Mouse (Mus musculus): Measurements from ENCODE around the gene Drd4.

The Drd4 gene

DNA sequence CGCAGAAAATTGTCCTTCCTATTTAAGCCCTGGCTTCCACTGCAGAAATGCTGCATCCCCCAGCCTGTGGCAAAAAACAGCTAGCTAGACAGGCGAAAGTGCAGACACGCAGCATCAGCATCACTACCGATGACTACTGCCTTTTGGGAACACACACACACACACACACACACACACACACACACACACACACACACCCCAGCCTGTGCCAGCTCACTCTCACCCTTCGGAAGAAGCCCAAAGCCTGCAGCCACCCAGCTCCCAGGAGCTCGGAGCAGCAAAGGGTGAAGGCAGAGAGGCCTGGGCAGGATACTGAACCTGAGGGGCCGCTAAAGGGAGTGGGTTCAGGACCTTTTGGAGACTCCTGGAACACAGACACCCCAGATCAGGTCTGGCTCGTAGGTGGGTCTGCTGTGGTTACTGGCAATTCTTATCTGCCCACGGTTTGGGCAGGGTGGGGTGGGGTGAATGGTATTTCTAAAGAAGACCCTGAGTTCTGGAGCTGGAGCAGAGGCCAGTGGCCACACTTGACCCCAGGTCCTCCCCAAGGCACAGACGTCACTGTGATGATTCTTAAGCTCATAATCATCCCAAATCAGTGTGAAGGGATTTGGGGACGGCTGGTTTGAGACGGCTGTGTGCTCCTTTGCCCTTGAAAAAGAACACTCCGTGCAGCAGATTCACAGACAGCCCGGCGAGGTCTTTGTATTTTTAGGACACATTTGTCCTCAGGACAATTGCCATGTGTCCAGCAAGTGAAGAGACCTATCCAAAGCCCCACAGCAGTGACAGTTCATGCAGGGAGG, 980 bp downstream of the Drd4 start:
- no peak for DNase-seq (ENCODE audit: low spot score)

DNA sequence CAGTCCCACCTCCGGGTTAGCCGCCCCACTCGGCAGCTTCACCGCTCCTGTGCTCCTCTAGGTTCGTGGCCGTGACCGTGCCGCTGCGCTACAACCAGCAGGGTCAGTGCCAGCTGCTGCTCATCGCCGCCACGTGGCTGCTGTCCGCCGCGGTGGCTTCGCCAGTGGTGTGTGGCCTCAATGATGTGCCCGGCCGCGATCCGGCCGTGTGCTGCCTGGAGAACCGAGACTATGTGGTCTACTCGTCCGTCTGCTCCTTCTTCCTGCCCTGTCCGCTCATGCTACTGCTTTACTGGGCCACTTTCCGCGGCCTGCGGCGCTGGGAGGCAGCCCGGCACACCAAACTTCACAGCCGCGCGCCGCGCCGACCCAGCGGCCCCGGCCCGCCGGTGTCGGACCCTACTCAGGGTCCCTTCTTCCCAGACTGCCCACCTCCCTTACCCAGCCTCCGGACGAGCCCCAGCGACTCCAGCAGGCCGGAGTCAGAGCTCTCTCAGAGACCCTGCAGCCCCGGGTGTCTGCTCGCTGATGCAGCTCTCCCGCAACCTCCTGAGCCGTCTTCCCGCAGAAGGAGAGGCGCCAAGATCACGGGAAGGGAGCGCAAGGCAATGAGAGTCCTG, 2.2 kb downstream of the Drd4 start:
- DNase-seq (ENCODE audit: low spot score): no peak

DNA sequence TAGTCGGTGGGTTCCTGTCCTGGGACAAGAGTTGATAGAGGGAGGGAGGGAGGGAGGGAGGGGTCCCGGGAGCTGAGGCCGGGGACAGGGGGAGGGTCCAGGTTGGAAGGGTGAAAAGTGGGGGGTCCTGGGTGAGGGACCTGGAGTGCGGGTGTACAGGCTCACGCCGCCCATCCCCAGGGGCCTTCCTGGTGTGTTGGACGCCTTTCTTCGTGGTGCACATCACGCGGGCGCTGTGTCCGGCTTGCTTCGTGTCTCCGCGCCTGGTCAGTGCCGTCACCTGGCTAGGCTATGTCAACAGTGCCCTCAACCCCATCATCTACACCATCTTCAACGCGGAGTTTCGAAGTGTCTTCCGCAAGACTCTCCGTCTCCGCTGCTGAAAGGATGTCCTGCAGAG, 2.7 kb downstream of the Drd4 start:
- DNase-seq (ENCODE audit: low spot score): no peak

DNA sequence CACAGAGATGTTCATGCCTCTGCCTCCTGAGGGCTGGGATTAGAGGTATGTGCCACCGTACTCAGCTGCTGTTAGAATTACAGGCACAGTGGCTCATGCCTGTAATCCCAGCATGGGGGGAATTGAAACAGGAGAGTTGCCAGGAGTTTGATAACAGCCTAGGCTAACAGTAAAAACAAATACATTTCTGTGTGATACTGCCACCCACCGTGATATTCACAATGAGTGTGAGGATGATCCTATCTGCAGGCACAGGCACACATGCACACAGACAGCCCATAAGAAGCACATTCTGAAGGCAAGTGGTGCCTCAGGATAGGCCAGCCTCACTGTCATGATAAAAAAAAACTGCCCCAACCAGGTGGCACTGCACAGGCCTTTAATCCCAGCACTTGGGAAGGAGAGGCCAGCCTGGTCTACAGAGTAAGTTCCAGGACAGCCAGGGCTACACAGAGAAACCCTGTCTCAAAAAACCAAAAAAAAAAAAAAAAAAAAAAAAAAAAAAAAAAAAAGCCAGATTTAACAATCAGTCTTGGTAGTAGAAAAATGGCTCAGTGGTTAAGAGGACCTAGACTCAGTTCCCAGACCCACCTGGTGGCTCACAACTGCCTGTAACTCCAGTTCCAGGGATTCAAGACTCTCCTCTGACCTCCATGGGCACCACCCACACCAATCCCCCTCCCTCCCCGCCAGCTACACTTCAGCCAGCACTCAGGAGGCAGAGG, 6.3 kb downstream of the Drd4 start:
- no peak for DNase-seq (ENCODE audit: low spot score)

DNA sequence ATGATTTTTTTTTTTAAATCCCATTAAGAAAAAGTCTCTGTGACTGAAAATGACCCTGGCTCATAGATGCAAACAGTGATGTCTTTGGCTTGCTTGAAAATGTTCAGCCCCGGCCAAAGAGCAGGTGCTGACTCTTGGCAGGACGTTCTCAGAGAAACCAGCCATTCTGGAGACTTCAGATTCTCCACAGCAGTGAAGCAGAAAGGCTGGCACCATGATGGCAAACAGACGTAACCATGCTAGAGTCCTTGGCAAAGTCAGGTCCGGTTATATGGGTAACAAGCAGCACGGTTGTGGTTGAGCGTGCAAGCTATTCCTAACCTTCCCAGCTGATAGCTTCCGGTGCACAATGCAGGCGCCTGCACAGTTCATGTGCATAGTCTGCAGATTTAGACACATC, 7.4 kb downstream of the Drd4 start:
- no peak for DNase-seq (ENCODE audit: low spot score)

DNA sequence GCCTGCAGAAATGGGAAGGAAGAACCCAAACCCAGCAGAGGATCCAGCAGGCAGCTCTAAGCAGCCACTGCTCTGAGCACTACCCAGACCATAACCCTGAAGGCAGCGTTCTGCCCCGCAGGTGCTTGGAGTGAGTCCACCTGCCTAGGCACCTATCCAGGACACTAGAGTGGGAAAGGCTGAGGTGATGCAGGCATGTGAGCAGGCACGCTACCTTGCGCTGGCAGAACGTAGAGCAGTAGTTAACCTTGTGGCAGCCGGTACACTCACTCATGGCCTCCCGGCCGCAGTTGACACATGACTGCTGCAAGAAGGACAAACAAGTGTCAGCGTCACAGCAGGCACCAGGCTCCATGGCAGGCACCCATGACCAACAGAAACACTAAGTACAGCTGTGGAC, 9.6 kb downstream of the Drd4 start:
- no peak for DNase-seq (ENCODE audit: low spot score)

DNA sequence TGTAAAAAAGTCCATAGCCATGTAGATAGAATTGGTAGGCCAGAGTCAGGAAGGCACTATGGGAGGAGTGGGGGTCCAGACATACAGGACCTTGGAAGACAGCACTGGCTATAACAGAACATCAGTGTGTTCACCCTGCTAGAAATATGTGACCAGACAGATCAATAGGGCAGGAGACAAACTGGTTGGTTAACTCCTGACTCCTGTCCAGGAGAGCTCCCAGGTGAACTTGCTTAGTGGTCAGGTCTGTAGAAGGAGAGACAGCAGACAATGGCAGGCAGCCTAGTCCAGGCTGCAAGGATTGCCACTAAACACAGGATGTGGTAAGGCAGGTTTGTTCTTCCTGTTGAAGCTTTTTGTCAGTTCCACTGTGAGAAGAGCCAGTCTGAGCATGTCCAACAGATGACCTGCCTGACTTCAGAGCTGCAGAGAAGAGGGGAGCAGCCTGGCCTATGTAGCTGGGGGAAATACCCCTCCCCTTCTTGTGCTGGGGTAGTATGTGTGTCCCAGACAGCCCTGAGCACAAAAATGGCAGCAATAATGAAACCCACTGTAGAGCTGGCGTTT, 11.0 kb downstream of the Drd4 start:
- no peak for DNase-seq (ENCODE audit: low spot score)

DNA sequence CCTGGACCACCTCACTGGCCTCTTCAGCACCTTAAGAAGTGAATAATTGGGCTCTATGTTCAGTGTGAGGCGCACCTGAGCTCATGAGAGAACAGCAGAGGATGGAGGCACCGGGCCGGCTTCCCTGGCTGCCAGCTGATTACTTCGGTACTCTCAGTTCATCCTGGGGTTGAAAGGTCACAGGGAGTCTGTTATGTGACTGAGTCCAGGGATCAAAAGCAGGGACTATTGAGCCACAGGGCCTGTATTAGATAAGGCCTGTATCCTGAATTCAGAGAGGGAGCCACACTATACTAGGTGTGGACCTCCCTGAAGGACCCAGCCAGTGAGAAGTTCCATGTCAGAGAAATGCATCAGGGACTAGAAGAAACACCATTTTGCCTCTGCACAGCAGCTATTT, 12.7 kb downstream of the Drd4 start:
- no peak for DNase-seq (ENCODE audit: low spot score)

DNA sequence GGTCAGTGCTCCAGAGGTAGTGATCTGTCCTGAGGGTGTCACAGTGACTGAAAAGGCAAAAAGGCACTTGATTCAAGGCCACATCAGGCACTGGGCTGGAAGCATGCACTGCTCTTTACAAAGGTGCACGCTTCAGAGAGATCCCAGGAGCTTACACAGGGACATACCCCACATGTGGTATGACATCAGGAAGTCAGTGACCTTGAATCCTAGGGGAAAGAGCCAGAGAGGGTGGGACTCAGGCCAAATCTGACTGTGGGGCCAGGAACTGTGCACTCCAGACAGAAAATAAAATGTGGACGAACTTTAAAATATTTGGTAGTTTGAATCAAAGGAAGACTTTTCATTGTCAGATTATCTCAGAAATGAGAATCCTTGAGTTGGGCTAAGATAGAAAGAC, 22.6 kb downstream of the Drd4 start:
- DNase-seq (ENCODE audit: low spot score): no peak

DNA sequence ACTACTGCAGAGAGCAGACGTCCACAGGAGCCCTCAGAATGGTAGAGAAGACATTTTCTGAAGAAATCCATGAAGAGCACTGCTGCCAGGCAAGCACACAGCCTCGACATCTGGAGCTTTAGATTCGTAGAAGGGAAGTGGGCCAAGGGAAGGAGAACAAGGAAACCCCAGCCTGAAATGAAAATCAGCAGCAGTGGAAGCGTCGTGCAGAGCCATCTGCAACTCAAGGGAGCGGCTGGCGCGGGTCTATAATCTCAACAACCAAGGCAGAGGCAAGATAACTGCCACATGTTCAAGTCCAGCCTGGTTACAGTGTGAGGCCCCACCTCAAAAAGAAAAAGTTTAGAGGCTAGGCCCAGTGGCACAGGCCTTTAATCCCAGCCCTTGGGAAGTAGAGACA, 23.3 kb downstream of the Drd4 start:
- no peak for DNase-seq (ENCODE audit: low spot score)

DNA sequence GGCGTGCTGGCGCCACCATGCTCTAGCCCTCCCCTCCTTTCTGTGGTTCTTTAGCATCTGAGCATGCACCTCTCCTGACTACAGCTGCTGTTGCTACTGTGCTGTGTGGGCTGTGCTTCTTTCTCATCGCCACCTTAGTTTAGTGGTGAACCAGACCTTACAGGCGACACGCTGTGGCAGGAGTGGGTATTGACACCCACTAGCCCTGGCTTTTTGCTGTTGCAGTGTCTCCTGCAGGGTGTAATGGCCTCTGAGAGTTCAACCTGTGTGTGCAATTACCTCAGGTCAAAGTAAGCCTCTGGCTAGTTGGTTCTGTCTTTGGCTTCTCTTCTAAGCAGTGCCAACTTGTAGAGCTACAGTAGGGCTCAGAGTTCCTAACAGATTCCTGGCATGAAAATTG, 24.2 kb downstream of the Drd4 start:
- DNase-seq (ENCODE audit: low spot score): peak; percentile 16

DNA sequence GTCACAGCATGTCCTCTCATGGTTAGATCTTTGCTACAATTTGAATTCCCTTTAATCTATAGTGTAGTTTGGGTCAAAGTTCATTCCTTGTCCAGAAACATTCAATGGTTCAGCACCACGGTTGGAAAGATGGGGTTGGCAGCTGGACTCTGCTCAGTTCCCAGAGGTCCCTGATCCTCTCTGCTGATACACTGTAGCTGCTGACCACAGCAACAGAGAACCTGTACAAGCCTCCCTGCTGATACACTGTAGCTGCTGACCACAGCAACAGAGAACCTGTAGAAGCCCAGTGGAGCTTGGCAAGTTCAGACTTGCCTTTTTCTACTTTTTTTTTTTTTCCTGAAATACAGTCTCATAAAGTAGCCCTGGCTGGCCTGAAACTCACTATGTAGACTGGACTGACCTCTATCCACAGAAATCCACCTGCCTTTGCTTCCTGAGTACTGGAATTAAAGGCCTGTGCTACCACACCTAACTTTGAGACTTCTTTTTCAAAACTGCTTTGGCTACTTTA, 25.9 kb downstream of the Drd4 start:
- no peak for DNase-seq (ENCODE audit: low spot score)

DNA sequence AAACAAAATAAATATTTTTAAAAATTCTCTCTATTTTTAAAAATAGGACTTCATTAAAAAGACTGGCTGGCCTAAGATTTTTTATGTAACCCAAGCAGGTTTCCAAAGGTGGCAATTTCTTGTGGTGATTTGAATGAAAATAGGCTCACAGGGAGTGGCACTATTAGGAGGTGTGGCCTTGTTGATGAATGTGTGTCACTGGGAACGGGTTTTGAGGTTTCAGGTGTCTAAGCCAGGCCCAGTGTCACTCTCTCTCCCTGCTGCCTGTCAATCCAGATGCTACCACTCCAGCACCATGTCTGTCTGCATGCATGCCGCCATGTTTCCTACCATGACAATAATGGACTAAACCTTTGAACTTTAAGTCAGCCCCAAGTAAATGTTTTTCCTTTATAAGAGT, 27.6 kb downstream of the Drd4 start:
- no peak for DNase-seq (ENCODE audit: low spot score)

DNA sequence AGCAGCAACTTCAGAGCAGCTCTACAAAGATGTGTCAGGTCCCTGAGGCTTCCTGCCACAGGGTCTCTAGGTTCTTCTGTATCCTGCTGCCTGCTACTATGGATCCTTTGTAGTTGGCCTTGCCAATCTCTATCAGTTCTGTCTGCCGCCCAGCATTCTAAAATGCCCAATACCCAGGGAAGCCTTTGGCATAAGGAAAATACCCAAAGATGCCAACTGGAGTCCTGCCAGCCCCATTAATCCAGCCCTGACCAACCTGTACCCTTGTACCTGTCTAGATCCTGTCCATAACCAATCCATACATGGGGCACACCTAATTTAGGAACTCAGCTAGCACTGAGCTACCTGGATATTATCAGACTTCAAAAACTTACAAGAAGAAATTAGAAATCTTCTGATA, 32.9 kb downstream of the Drd4 start:
- DNase-seq (ENCODE audit: low spot score): no peak

DNA sequence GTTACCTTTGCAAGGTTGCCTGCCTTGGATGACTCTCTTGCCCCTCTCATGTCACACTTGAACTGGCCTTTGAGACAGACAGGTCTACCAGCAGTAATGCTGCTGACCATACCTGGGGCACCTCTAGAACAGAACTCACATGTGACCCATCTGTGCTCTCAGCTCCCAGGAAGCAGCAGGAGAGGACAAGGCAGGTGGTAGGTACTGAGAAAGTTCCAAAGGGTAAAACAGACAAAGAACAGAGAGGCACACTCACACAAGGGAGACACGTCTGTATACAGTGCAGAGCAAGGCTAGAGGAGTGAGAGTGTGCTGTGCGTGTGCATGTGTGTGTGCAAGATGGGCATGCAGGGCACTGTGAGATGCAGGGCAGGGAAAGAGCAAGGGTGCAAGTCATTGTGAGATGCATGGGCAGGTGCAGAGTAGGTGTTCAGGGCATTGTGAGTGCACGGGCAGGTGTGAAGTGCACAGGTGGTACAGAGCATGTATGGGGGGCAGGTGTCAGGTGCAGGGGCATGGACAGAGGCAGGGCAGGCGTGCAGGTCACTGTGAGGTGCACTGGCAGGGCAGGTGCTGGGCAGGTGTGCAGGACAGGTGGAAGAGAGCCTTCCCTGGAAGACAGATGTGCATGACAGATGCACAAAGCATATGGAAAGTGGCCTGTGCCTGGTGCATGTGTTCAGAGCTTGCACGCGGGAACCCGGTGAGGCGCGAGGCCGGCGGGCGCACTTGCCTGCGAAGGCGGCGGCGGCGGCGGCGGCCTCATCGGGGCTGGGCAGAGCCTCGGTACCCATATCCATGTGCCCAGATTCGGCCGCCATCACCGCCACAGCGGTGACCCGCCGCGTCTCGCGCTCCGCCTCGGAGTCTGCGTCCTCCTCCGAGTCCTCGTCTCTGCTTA, 35.0 kb downstream of the Drd4 start:
- no peak for DNase-seq (ENCODE audit: low spot score)

DNA sequence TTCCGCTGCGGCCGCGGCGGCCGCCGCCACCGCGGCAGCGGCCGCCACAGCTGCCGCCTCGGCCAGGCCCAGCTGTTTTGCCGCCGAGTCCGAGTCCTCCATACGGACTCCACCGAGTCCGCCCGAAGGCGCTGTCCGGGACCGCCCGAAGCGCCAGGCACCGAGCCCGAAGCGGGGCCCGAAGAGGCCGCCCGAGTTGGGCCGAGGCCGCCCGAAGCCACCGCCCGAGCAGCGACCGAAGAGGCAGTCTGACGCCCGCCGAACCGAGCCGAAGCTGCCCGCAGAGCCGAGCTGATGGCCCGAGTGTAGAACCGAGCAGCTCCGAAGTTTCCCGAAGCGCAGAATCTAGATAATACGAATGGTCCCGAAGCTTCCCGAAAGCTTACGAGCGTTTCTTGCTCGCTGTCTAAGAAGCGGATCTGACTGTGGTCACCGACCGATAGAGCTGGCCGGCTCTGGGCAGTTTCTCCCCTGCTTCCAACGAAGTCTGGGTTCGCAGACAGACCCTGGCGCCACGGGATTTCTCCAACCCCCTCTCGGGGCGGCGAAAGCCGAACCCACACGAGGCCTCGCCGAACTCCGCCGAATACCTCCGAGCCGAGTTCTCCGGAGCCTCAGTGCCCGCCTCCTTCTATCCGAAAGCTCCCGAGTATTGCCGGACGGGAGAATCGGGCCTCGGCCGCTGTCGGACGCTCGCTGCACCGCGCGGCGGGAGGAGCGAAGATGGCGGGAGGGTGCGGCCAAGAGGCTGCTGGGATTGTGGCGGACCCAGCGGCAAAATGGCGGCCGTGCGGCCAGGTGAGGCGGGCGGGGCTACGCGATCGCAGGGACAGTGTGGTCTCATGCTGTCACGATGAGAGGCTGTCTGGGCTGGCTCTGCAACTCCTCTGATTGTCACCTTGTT, 35.9 kb downstream of the Drd4 start, which contains the start of the genes Deaf1 and Tmem80:
TSS of gene Deaf1 (minus strand) at position 222 of the 904 bp plus-strand sequence.
TSS of gene Tmem80 (plus strand) at position 271 of the 904 bp plus-strand sequence.
- DNase-seq (ENCODE audit: low spot score): peak; percentile 95

DNA sequence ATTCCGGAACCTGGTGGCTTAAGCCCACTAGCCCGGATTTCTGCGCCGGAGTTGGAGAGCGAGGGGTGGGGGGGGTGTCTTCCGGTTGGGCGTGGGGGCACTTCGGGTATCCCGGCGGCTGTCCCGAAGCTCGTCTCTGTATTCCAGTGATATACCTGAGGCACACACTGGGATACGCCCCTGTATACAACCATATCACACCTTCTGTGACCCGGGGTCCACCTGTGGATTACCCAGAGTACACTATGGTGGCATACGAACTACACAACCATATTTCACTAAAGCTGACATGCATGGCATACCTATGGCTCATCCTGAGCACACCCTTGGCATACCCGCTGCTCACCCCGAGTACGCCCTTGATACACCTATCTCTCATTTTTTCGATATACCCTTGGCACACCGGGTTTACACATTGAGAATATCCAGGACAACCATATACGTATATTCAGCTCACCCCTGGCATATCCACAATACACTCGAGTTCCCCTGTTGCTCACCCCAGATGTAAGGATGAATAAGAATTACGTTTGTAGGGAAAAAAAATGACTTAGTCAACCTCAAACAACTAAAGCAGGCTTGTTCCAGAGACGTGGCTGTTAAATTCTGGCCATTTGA, 36.7 kb downstream of the Drd4 start:
- peak; percentile 14 for DNase-seq (ENCODE audit: low spot score)

DNA sequence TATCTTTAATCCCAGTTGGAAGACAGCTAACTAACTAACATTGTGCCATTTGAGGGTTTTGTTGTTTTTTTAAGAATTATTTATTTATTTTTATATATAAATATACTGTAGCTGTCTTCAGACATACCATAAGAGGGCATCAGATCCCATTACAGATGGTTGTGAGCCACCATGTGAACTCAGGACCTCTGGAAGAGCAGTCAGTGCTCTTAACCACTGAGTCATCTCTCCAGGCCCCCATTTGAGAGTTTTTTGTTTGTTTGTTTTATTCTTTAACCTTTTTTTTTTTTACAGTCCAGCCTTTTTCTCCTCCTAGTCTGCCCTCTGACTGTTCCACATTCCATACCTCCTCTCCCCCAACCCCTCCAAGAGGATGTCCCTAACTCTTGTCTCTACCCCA, 38.9 kb downstream of the Drd4 start:
- no peak for DNase-seq (ENCODE audit: low spot score)

DNA sequence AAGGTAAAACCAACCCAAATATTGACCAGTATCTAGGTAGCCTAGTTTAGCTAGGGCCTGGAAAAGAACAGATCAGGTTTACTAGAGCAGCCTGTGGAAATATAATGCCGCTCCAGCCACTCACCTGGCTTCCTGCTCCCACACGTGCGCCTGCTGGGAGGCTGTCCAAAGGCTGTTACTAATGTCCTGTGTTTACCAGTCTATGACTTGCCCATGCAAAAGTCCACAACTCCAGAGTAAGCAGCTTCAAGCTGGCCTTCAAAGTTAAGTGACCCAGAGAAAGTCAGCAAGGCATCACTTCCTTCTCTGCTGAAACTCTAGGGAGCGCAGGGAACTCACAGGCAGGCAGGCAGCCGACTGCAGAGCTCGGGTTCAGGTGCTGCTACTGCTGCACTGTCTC, 40.2 kb downstream of the Drd4 start:
- no peak for DNase-seq (ENCODE audit: low spot score)

DNA sequence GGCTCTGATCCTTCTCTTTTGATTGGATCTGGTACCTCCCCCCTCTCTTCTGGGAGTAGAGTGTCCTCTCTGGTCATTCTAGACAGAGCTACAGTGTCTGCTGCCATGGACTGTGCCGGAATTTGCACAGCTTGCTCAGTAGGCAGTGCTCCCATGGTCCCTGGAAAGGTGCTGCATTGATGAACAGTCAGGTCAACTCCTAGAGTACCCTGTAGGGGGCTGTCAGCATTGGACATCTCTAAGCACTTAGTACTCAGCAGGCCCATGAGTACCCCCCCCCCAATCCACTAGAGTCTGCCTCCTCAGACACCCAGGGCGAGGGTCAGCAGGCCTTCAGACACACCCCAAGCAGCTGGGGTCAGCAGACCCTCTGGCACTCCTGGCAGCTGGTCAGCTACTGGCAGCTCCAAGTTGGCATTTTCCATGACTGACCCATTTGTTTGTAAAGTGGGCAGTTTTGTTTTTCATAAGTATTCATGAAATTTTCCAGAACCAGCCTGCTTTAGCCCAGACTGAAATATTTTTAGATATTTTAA, 43.3 kb downstream of the Drd4 start:
- no peak for DNase-seq (ENCODE audit: low spot score)

All from adipocyte (in vitro differentiated cells).